Mouse (Mus musculus): ENCODE measurements around the gene Ubp1.

The Ubp1 gene

DNA sequence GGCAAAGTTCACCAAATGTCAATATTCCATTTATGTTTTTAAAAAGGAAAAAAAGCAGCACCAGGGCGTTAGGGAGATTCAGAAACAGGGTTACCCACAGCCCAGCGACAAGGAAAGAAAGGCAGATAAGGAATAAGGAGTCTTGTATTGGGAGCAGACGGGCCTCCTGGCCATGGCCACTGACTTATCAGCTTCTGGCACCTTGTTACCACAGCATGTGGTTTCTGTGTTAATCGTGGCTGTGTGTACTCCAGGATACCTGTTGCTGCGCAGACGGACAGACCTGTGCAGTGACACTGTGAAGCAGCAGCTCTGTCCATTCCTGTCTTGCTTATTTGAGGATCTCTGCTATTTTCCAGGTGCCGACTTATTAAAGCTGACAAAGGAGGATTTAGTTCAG lies 38.2 kb downstream of the Ubp1 start:
- intact Hi-C loops (cut with DNase I): no loop called here

DNA sequence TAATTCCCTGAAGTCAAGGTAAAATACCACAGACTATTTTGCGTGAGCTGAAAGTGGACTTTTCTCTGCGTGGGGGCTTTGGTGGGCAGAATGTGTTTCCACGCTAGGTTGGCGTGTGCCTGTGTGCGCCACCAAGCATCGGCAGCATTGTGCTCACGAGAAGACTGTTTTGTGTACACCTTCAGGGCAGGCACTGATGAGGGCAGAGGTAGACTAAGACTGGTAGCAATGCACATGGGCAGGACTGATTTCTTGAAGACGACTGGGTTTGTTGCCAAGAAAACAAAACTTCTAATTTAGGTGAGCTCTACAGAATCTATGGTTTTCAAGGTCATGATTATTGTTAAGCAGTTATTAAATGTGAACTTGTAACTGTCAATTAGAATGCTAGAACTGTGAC lies 38.7 kb downstream of the Ubp1 start:
- intact Hi-C loops (cut with DNase I): no loop called here

DNA sequence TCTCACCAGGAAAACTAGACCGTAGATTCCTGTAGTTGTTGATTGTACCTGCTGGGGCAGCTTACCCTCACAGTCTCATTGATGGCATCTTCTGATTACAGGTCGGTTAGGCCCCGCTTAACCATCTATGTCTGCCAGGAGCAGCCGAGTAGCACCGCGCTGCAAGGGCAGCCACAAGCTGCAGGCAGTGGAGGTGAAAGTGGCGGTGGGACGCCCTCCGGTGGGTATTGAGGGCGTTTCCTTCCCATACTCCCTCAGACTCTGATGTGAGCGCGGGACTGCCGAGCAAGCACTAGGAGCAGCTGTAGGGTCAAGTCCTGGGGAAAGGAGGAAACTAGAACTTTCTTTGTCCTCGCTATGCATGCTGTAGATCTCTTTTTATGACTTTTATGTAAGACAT lies 39.3 kb downstream of the Ubp1 start:
- intact Hi-C loops (cut with DNase I): no loop called here

DNA sequence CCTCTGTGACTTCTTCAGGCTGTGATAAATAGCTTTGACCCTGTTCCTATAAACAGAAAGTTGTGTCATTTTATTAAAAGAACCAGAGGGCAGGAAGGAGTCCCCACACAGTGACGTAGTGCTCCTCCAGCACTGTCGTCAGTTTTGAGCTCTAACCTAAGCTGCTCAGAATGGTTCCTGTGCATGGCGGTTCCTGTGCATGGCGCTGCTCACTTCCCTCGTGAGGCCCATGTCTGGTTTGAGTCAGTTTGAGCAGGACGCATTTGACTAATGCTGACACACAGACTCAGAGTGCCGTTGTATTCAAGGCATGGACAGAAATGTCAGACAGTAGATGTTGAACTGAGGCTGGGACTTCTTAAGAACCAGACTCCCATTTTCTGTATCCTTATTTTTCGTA lies 40.9 kb downstream of the Ubp1 start:
- intact Hi-C loops (cut with DNase I): no loop called here

DNA sequence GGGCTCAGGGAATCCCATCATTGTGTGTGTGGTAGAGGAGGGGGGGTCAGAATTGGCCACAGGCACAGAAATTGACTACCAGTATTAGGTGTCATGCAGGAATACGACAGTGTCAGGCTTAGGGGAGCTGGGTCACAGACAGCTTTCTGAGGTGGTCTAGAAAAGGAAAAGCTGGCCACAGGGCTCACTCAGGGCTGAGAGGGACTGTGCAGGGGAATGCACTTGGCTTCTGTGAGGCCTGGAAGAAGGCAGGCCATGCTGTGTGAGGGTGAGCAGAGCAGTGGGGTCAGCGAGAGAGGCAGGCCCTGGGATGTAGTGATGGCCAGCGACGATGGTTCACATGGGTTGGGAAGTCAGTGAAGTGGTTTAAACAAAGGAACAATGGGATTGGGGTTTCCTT lies 43.1 kb downstream of the Ubp1 start:
- intact Hi-C loops (cut with DNase I): no loop called here

DNA sequence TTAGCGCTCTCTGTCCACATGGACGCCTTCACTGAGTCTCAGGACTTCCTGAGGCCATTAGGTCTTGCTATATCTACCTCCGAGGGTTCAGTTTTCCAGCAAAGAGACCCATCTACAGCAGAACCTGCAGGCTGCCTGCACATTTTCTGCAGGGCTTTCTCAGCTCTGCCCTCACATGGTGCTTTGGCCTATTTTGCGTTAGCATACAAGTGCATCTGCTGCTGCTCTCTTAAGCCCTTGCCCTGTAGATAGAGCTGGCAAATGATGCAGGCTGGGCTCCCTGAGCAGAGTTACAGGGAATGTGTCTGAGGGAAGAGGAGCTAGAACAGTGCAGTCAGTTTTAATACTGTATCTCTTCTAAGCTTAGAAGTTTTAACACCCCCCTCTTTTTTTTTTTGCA lies 44.2 kb downstream of the Ubp1 start:
- intact Hi-C loops (cut with DNase I): no loop called here

DNA sequence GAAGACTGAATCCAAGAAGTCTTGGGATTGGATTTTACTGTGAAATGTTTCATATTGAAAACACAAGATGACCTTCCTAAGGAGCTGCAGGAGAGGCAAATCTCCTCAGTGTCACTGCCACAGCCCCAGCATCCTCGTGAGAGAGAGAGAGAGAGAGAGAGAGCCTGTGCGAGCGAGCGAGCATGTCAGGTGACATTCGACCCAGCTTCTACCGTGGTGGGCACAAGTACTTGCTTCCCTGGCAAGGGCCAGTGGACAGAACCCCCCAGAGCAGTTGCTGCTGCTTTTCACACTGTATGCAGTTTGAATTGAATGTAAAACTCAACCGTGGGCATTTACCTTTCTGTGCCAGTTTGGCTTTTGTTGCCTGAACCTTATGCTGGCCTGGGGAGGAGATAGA lies 44.7 kb downstream of the Ubp1 start:
- intact Hi-C loops (cut with DNase I): no loop called here

DNA sequence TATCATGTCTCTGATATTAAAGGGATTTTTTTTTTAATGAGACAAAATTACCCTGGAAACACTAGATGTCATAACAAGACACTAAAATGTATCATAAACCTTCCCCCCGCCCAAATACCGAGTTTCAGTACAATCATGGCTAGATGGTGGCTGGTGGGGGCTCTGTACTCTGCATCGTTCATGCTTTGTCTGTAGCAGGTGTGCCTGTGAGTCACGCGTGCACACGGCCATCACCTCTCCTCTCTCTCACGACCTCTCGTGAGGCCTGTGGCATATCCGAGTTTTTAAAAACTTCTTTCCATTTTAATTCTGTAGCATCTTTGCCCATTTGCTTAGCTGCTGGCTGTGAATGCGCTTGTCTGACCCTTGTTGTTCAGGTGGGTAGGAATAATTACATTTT lies 45.5 kb downstream of the Ubp1 start:
- intact Hi-C loops (cut with DNase I): no loop called here

DNA sequence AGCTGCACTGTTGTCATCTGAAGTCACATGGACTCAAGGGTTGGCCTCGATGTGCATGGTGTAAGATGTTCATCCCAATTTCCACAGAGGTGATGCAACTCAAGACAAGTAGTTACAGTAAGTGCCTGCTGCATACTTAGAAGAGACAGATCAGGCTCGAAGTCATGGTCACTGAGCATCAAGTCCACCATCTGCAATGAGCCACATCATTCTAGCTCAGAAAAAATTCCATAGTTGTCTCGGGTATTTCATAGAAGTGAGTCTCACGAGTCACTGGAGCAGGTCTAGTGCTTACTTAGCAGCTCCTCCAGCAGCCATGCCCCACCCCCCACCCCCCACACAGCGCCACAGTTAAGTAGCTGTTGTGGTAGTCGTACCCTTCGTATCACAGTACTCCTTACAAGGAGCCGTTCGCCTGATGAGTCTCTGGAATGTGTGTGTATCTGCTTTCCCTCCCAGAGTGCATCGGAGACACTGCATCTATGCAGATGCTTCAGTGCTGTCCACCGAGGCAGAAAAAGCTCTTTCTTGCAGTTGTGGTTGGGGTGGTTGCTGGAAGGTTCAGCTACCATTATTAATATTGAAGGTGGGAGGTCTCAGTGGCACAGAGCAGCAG lies 46.6 kb downstream of the Ubp1 start:
- intact Hi-C loops (cut with DNase I): no loop called here

DNA sequence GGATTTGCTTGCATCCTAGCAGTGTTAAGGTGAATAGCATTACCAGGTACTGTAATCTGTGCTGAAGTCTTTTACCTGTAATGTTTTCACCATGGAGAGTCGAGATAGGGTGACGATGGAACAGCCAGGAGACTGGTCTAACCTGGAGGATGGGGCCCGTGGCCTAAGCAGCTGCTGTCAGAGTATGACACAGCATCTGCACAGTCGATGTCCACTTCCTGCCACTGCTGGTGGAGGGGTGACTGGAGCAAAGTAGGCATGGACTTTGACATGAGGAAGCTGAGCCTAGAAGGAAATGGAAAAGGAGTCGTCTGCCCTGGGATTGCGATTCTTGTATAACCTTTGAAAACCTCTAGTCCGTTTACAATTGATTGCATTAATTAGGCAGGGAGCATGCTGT lies 47.9 kb downstream of the Ubp1 start:
- intact Hi-C loops (cut with DNase I): no loop called here

DNA sequence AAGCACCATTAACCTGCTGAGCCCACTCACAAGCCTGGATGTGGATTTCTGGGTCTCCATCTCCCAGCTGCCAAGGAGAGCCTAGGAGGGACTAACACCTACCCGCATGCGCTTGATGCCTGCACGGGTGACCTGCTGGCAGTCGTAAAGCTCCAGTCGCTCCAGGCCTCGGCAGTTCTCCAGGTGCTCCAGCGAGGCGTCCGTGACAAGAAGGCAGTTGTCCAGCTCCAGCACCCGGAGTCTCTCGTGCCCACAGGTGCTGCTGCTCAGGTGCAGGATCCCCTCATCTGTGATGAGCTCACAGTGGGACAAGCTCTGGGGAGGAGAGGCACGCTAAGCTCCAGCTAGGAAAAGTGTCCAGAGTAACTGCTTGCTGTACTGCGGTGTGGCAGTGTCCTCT lies 48.6 kb downstream of the Ubp1 start:
- intact Hi-C loops (cut with DNase I): no loop called here

DNA sequence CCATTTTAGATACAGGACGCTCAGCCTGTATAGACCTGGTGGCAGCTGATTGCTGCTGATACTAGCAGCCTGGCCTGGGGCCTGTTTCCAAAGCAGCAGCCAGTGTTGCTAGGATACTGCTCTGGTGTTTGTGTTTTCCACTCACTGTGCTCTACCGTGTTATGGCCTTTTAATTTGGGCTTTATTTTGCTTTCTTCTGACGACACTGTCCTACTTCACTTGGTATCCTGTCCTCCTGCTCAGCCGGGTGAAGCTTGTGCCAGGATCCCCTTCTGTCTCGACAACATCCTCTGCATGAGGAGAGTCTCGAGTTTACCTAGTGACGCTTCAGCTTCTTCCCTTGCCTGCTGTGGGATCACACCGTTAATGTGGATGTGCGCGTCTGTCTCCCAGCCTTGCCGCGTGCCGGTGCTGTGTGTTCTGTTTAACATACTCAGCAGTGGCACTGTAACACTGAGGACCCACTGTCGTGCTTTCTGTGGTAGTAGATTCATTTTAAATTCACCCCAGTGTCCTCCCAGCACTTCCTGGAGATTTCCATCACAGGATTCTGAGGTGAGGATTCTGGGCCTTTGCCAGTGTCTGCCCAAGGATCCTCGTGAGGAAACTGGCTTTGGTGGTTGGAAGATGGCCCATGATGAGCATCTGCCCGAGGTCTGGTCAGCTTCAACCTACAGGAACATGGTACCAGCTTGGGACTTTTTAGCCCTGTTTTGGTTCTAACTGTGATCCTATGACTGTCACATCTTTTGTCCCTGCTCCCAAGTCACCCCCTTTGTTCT lies 50.6 kb downstream of the Ubp1 start:
- intact Hi-C loops (cut with DNase I): no loop called here

DNA sequence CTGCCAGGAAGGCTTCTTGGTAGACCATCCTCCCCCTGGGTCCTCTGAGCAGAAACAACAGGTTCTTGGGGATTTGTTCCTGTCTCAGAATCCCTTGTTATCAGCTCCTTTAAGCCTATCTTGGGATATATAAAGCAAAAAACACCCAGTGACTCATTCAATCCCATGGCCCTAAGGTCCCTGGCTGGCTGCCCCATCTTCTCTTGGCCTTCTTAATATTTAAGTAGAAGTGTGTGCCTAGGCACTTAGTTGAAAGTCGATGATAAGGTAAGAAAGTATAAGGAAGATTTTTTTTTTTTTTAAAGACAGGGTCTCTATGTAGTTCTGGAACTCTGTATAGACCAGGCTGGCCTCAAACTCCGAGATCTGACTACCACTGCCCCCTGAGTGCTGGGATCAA lies 51.7 kb downstream of the Ubp1 start:
- intact Hi-C loops (cut with DNase I): no loop called here

DNA sequence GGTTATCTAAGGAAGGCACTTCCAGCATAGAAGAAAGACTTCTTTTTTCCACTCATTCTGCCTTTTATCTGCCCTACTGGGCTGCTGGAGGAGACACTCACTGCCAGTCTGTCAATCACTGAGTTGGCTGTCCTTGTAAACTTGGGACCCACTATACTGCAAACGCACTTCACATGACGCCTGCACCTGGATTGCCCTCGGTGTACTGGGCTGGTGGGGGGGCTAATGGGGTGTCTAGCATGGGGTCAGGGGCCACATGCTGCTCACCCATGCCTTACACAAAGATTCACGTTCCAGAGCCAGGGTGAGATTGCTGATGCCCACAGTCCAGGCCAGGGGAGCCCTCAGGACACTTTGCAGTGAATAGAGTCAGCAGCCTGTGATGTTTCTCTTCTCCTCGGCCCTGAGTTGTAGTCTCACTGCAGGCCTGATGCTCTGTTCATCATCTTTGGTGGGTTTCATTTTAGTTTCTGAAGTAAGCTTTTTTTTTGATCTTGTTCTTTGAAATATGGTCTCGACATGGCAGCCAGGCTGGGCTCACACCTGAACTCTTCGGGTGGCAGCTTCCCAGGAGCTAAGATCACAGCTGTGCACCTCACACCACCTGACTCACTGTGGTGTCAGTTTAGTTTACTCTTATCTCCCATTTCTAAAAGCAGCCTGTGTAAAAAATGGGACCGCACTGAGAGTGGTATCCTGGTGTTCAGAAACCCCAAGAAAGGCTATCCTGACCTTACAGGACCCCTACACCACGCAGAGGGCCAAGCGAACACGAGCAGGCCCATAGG lies 52.3 kb downstream of the Ubp1 start:
- intact Hi-C loops (cut with DNase I): no loop called here

DNA sequence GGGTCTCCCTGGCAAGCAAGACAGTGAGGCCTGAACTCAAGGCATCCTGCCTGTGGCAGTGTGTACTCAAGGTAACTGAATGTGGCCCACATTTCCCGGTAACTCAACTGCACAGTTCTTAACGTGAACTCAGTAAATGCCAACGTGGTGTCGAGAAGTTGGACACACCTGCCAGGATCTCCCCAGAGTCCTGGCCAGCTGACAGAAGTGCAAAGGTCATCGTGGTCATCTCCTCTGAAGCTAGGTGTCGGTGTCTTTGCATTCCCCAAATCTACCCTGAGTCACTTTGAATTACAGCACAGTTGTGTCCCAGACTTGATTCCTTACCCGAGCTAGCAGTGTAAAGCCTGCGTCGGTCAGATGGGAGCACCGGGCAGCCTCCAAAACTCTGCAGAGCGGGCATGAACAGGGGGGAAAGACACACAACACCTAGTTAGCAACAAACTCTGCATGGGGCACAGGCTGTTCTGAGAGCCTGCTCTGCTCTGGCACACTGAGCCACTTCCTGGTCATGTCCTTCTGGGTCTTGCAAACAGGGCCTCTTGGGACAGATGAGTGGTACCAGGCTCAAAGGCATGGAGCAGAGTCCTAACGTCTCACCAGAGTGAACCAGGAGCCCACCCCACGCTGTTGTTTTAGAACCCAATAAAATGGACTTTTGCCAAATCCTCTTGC lies 54.3 kb downstream of the Ubp1 start:
- intact Hi-C loops (cut with DNase I): no loop called here

DNA sequence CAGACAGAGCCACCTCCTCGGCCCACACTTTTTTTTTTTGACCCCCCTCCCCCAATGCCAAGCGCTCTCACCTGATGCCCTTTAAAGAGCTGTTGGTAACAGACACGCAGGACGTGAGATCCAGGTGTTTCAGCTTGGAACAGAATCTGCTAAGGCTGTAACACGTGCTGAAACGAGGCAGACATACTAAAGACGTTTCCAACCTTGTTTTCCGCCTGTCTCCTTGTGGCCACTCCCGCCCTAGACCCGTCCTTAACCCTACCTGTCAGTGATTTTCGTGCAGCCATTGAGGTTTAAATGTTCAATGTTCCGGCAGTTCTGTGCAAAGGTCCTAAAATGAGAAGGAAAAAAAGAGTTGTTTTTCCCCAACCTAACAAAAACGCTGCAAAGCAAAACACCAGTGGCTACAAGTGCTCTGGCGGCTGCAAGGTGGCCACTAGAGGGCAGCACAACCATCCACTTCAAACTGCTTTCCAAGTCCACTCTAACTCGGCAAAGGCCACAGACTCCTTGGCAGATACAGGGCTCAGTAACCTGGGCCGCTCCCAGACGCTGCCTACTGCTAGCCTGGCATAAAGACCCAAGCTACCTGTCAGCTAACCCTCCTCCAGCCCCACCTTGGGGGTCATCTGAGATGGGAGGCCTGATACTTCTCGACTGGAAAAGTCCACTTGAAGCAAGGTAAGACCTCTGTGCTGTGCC lies 60.0 kb downstream of the Ubp1 start:
- intact Hi-C loops (cut with DNase I): loop anchor here (5.0 kb wide), 1 partner anchor 122 kb away; no protein-coding TSS in a partner anchor

DNA sequence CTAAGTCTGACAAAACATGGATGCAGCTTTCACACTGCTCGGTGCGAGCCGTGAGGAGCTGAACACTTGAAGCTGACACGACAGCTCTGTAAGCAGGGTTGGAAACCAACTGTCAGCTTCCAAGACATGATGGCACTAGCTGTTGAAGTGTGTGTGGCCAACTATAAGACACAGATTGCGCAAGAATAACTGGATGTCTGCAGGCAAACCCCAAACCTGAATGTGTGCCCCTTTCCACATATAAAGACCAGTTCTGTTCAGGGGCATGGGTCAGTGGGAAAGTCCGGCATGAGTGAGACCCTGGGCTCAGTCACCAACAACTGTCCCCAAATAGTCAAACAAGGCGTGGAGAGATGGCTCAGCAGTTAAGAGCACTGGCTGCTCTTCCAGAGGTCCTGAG lies 62.1 kb downstream of the Ubp1 start:
- intact Hi-C loops (cut with DNase I): loop anchor here (5.0 kb wide), 1 partner anchor 119 kb away; no protein-coding TSS in a partner anchor

DNA sequence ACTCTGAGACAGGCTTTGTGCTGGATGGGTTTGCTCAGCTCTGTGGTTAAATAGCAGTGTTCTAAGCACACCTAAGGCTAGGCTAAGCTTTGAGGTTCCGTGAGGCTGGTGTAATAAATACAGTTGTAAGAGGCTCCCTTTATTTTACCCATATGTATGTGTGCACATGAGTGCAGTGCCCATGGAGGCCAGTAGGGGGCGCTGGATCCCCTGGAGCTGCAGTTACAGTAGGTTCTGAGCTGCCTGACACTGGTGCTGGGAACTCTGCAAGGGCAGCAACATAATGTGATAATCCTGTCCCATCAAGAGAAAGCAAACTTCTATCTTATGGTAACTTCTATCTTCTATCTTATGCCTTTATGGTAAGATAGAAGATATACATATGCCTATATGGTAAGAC lies 67.6 kb downstream of the Ubp1 start:
- intact Hi-C loops (cut with DNase I): no loop called here

DNA sequence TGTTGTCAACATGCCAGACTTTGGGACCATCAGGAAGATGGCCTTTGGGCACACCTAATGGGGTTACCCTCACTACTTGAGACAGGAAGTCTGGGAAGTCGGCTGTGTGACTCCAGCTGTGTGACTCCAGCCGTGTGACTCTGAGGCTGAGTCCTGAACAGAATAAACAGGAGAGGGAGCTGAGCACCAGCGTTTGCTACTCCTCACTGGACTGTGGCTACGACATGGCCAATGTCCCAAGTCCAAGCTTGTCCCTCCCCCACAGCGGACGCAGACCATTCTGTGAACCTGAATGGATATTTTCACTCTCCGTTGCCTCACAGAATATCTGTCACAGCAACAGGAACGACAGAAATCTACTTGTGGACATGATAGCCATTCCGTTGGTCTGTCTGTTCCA lies 76.1 kb downstream of the Ubp1 start:
- intact Hi-C loops (cut with DNase I): no loop called here

DNA sequence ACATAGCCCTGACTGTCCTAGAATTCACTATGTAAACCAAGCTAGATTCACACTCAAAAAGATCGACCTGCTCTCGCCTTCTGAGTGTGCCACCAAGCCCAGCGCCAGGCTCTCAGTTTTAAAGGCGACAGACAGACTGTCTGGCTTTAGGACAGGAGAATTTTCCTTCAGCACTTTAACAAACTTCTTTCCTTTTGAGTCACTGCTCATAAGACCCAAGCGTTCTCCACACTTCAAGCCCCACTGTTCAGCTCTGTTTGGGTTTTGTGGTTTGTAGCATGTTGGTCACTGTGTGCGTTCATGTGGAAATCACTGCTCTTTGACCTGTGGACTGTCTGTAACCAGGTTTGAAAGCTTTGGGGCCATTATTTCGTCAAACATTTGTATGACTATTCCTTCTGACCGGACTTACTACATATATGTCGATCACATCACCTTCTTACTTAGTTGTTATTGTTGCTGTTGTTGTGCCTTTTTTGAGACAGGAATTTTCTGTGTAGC lies 77.2 kb downstream of the Ubp1 start:
- intact Hi-C loops (cut with DNase I): no loop called here

DNA sequence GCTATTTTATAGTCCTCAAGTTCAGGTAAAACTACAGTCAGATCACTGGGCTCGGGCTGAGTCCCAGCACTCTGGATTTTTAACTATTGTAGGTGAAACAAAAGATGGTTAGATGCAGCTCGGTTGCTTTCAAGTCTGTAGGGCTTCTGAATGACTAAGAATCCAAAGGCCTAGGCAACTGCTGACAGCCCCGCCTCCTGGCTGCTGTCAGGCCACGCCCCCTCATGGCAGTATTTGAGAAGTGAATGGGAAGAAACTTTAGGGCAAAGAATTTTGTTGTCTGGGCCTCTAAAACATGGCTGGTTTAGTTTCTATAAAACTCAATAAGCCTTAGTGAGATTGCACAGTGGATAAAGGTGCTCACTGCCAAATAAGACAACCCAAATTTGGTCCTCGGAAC lies 78.8 kb downstream of the Ubp1 start:
- intact Hi-C loops (cut with DNase I): no loop called here
